Mouse (Mus musculus) liver, adult 2 months (tissue): ENCODE results near the gene Proser2. TPM values are rescaled to one million over a fixed set of nuclear protein-coding genes. Genes with fewer than 3 reads are reported as not detected.

Experiments used
- DNase-seq: peaks from one replicate; pipeline ENCODE4 v3.0.0-alpha.2; 2011; ENCODE audit warnings: low read depth, low spot score; ENCODE audit errors: extremely low read depth
- H3K27ac ChIP-seq: fragments of 200-500 bp; replicated peaks from 2 replicates; pipeline ENCODE4 v1.5.1; 2012; ENCODE audit warnings: low read depth, mild to moderate bottlenecking, control low read depth, inconsistent platforms, low read length; ENCODE audit not compliant: insufficient read depth
- H3K27me3 ChIP-seq: fragments of 200-500 bp; 2 replicates; pipeline ENCODE4 v1.6.1; 2012; ENCODE audit warnings: mild to moderate bottlenecking, moderate library complexity, low read length, inconsistent platforms; ENCODE audit not compliant: control insufficient read depth, insufficient read depth
- H3K36me3 ChIP-seq: fragments of 200-500 bp; 2 replicates; pipeline ENCODE4 v1.6.1; 2012; ENCODE audit warnings: low read length, inconsistent platforms; ENCODE audit not compliant: control insufficient read depth, insufficient read depth
- H3K4me1 ChIP-seq: fragments of 200-500 bp; 2 replicates; pipeline ENCODE4 v1.6.1; 2011; ENCODE audit warnings: low read length; ENCODE audit not compliant: control insufficient read depth, insufficient read depth
- H3K4me3 ChIP-seq: fragments of 200-500 bp; 2 replicates; pipeline ENCODE4 v1.5.1; 2011; ENCODE audit warnings: low read depth, mild to moderate bottlenecking, control low read depth, low read length, moderate library complexity; ENCODE audit not compliant: insufficient read depth
- H3K79me2 ChIP-seq: fragments of 200-500 bp; 2 replicates; pipeline ENCODE4 v1.6.1; 2012; ENCODE audit warnings: inconsistent platforms, mild to moderate bottlenecking, low read length, moderate library complexity; ENCODE audit not compliant: control insufficient read depth, insufficient read depth
- H3K9ac ChIP-seq: fragments of 200-500 bp; 2 replicates; pipeline ENCODE4 v1.6.1; 2012; ENCODE audit warnings: low read depth, mild to moderate bottlenecking, control low read depth, inconsistent platforms, low read length
- CTCF ChIP-seq: fragments of 200-500 bp; IDR thresholded peaks from 2 replicates; pipeline ENCODE4 v1.5.1; 2011; ENCODE audit warnings: low read depth, low read length, control low read depth
- POLR2A ChIP-seq: fragments of 200-500 bp; IDR thresholded peaks from 2 replicates; pipeline ENCODE4 v1.6.1; 2011; ENCODE audit warnings: low read length, control low read depth; ENCODE audit not compliant: insufficient read depth; ENCODE audit errors: extremely low read depth
- WGBS: fragments of 180-500 bp; shearing (Covaris S2); methylation state at CpG from one replicate; pipeline ENCODE4 v1.1.7; 2018; 5-methylcytosine and 5-hydroxymethylcytosine counted together
- polyA plus RNA-seq: library from polyadenylated mRNA; depleted of rRNA; stranded (reverse); fragments of >200 nt; gene quantifications from 2 replicates; pipeline ENCODE4 v1.2.3, GENCODE M21; 2012; rRNA removed
- total RNA-seq: library from RNA; depleted of rRNA; stranded (reverse); fragments of >200 nt; gene quantifications from 2 replicates; pipeline ENCODE4 v1.2.3, GENCODE M21; 2014; rRNA removed

Proser2 gene
- 8.9 and 10.1 TPM in 2 replicates for total RNA-seq
- polyA plus RNA-seq, result 20.0 and 30.6 TPM in 2 replicates

GRCm38 (mm10) chr2:6129555-6130355, at the start of gene Proser2:
Gene Proser2 (minus strand): TSS chr2:6130211.
- WGBS, result under 1% methylated on average over 83 of the region's 83 CpGs
- no peak for TF ChIP-seq CTCF
- peak; percentile 88 for TF ChIP-seq POLR2A
- Histone ChIP-seq H3K4me3 (peak within 1 kb of the TSS; percentile 96), H3K9ac (peak within 1 kb of the TSS; percentile 93), H3K79me2 (peaks cover 21% of the 10 kb centered on the region; the same call in 1 of the 2 replicates), H3K36me3 (no peaks in the 10 kb centered on the region), H3K27ac (peak within 1 kb of the TSS; percentile 93), H3K27me3 (no peaks in the 10 kb centered on the region), H3K4me1 (peaks cover 24% of the 10 kb centered on the region)
- peak; percentile 77 for DNase-seq

- no peak overlapping the region for H3K27ac ChIP-seq
- no peak for DNase-seq
- no peak overlapping the region for H3K9ac ChIP-seq
- no peaks in the 10 kb centered on the region for H3K36me3 ChIP-seq
- 80% methylated on average over 1 of the region's 1 CpGs for WGBS
- no peak overlapping the region for H3K4me3 ChIP-seq
- TF ChIP-seq POLR2A, result no peak
- no peak for TF ChIP-seq CTCF
- H3K79me2 ChIP-seq, result no peaks in the 10 kb centered on the region
- H3K4me1 ChIP-seq, result no peaks in the 10 kb centered on the region
- H3K27me3 ChIP-seq, result no peaks in the 10 kb centered on the region
Observed at GRCm38 (mm10) chr2:6179749-6180117, 49.7 kb upstream of the Proser2 start.

- no peak for TF ChIP-seq POLR2A
- no peak for TF ChIP-seq CTCF
- Histone ChIP-seq H3K4me3 (no peak overlapping the region), H3K36me3 (no peaks in the 10 kb centered on the region), H3K79me2 (no peaks in the 10 kb centered on the region), H3K9ac (no peak overlapping the region), H3K27ac (no peak overlapping the region), H3K27me3 (no peaks in the 10 kb centered on the region), H3K4me1 (no peaks in the 10 kb centered on the region)
- DNase-seq, result no peak
- WGBS, result 96% methylated on average over 16 of the region's 16 CpGs
Observed at GRCm38 (mm10) chr2:6178901-6179748, 49.1 kb upstream of the Proser2 start.

- Histone ChIP-seq H3K9ac (no peak overlapping the region), H3K27me3 (no peaks in the 10 kb centered on the region), H3K4me1 (no peaks in the 10 kb centered on the region), H3K36me3 (no peaks in the 10 kb centered on the region), H3K79me2 (no peaks in the 10 kb centered on the region), H3K4me3 (no peak overlapping the region), H3K27ac (no peak overlapping the region)
- TF ChIP-seq POLR2A (no peak), CTCF (no peak)
- WGBS, result 81% methylated on average over 3 of the region's 3 CpGs
- no peak for DNase-seq
Observed at GRCm38 (mm10) chr2:6173013-6173412, 43.0 kb upstream of the Proser2 start.

GRCm38 (mm10) chr2:6168560-6168959, 38.5 kb upstream of the Proser2 start:
- H3K27me3 ChIP-seq, result no peaks in the 10 kb centered on the region
- no peaks in the 10 kb centered on the region for H3K4me1 ChIP-seq
- H3K9ac ChIP-seq, result no peak overlapping the region
- 90% methylated on average over 2 of the region's 2 CpGs for WGBS
- no peak for DNase-seq
- TF ChIP-seq CTCF (no peak), POLR2A (no peak)
- no peaks in the 10 kb centered on the region for H3K79me2 ChIP-seq
- H3K27ac ChIP-seq, result no peak overlapping the region
- H3K36me3 ChIP-seq, result no peaks in the 10 kb centered on the region
- H3K4me3 ChIP-seq, result no peak overlapping the region
